In genomic region chr11:115160016-115160797, GRCm38 (mm10) we compare ENCODE assay signal across 8 mouse cellular contexts. TPM values are rescaled to one million over a fixed set of nuclear protein-coding genes. Genes with fewer than 3 reads are reported as not detected.
DNase-seq lines count a peak whose midpoint lies in the region; ATAC-seq and TF ChIP-seq lines count a peak whose summit lies in the region.

No protein-coding gene starts in this region.

- H3K4me1 ChIP-seq in embryonic fibroblast, embryonic 13.5 days (ENCODE audit: control insufficient read depth, insufficient read depth, low read length), result no peaks in the 10 kb centered on the region

- H3K27ac ChIP-seq in embryonic fibroblast, embryonic 13.5 days (ENCODE audit: insufficient read depth, low read length), result no peak overlapping the region

- ATAC-seq in frontal cortex, adult (ENCODE audit: low TSS enrichment), result no peak

- no peak for TF ChIP-seq POLR2A in embryonic fibroblast, embryonic 13.5 days (IDR thresholded peaks at IDR 0.05; ENCODE audit: low read depth, low read length)

- peak; percentile 41; the same call in 1 of the 2 replicates for TF ChIP-seq CTCF in embryonic fibroblast, embryonic 13.5 days (IDR thresholded peaks at IDR 0.05; ENCODE audit: borderline replicate concordance, insufficient read depth, low read length)

- DNase-seq in frontal cortex, postnatal 25 days (ENCODE audit: low spot score in 2 of 2), result peak; percentile 57 to 70
- DNase-seq in B cell, adult 2 months, result peak; percentile 88 to 89
- peak; percentile 85 to 88 for DNase-seq in adrenal gland, postnatal 36 days
- peak; percentile 89 to 92 for DNase-seq in kidney, postnatal 36 days
- peak; percentile 95 for DNase-seq in lung, postnatal 36 days
- peak; percentile 59 to 67 for DNase-seq in thymus, postnatal 10 days (ENCODE audit: low spot score in 2 of 2)

- H3K4me3 ChIP-seq in embryonic fibroblast, embryonic 13.5 days (ENCODE audit: insufficient read depth, low read length), result no peak overlapping the region

RNA-seq across cellular contexts. Expression of gene Slc9a3r1, which starts 2.9 kb away (rescaled TPM):
- 10 to 100 TPM; 18.1 to 20.3 TPM for total RNA-seq in adrenal gland, postnatal 36 days (2021)
- 22.3 and 23.4 TPM in 2 replicates for polyA plus RNA-seq in embryonic fibroblast, embryonic 13.5 days (2011; ENCODE audit: insufficient read length, low read depth, missing spikeins)

RNA-seq across cellular contexts. Expression of gene Cd300lf, which starts 26.4 kb away (rescaled TPM):
- 1 to 10 TPM in 1 of 2 experiments, under 1 TPM in 1; 0.69 to 1.0 TPM for total RNA-seq in adrenal gland, postnatal 36 days (2021)
- 0.81 TPM in 1 of 2 replicates, not detected in the other for polyA plus RNA-seq in embryonic fibroblast, embryonic 13.5 days (2011; ENCODE audit: insufficient read length, low read depth, missing spikeins)

RNA-seq across cellular contexts. Expression of gene Tmem104, which starts 27.1 kb away (rescaled TPM):
- total RNA-seq in adrenal gland, postnatal 36 days (2021), result 10 to 100 TPM; 19.9 to 23.2 TPM
- 11.6 and 13.3 TPM in 2 replicates for polyA plus RNA-seq in embryonic fibroblast, embryonic 13.5 days (2011; ENCODE audit: insufficient read length, low read depth, missing spikeins)

RNA-seq across cellular contexts. Expression of gene Nat9, which starts 27.5 kb away (rescaled TPM):
- total RNA-seq in adrenal gland, postnatal 36 days (2021), result 10 to 100 TPM; 26.7 to 29.4 TPM
- polyA plus RNA-seq in embryonic fibroblast, embryonic 13.5 days (2011; ENCODE audit: insufficient read length, low read depth, missing spikeins), result 13.3 and 20.7 TPM in 2 replicates
